Mouse (Mus musculus): Measurements from ENCODE around the gene Eps8l3.
A peak's percentile ranks its signal among the peaks of the same experiment; 100 is the strongest.
"Not testable (repeated sequence)": the region's sequence is repeated elsewhere in the genome, so short reads cannot be mapped to it uniquely, and the experiment has no call there.

Eps8l3 gene

GRCm38 (mm10) chr3:107853232-107854181 is 23.5 kb upstream of the Eps8l3 start:
- DNase-seq (ENCODE audit: low spot score), result no peak

- DNase-seq (ENCODE audit: low spot score), result no peak
These were observed 21.7 kb upstream of the Eps8l3 start for GRCm38 (mm10) chr3:107855368-107855767.

- DNase-seq (ENCODE audit: low spot score), result no peak
These were observed 19.4 kb upstream of the Eps8l3 start for GRCm38 (mm10) chr3:107857646-107858045.

GRCm38 (mm10) chr3:107861483-107861882 is 15.5 kb upstream of the Eps8l3 start:
- not testable (repeated sequence) for DNase-seq (ENCODE audit: low spot score)

GRCm38 (mm10) chr3:107862471-107862870 is 14.6 kb upstream of the Eps8l3 start:
- DNase-seq (ENCODE audit: low spot score), result no peak

- no peak for DNase-seq (ENCODE audit: low spot score)
These were observed 13.6 kb upstream of the Eps8l3 start for GRCm38 (mm10) chr3:107863471-107863870.

GRCm38 (mm10) chr3:107863898-107864603 is 13.0 kb upstream of the Eps8l3 start:
- peak; percentile 96 for DNase-seq (ENCODE audit: low spot score)

GRCm38 (mm10) chr3:107865364-107866091 is 11.5 kb upstream of the Eps8l3 start:
- no peak for DNase-seq (ENCODE audit: low spot score)

GRCm38 (mm10) chr3:107867086-107867485 is 9.9 kb upstream of the Eps8l3 start:
- peak; percentile 97 for DNase-seq (ENCODE audit: low spot score)

- DNase-seq (ENCODE audit: low spot score), result no peak
These were observed 8.6 kb upstream of the Eps8l3 start for GRCm38 (mm10) chr3:107868452-107868851.

- no peak for DNase-seq (ENCODE audit: low spot score)
These were observed 7.9 kb upstream of the Eps8l3 start for GRCm38 (mm10) chr3:107869097-107869496.

GRCm38 (mm10) chr3:107869925-107870324 is 7.1 kb upstream of the Eps8l3 start:
- no peak for DNase-seq (ENCODE audit: low spot score)

GRCm38 (mm10) chr3:107873335-107874251 is 3.4 kb upstream of the Eps8l3 start:
- DNase-seq (ENCODE audit: low spot score), result no peak

GRCm38 (mm10) chr3:107875231-107875630 is 1.8 kb upstream of the Eps8l3 start:
- DNase-seq (ENCODE audit: low spot score), result no peak

GRCm38 (mm10) chr3:107877747-107878736 is 1.0 kb downstream of the Eps8l3 start:
- no peak for DNase-seq (ENCODE audit: low spot score)

GRCm38 (mm10) chr3:107887674-107888495 is 10.9 kb downstream of the Eps8l3 start:
- DNase-seq (ENCODE audit: low spot score), result peak; percentile 72

GRCm38 (mm10) chr3:107889236-107889635 is 12.2 kb downstream of the Eps8l3 start:
- not testable (repeated sequence) for DNase-seq (ENCODE audit: low spot score)

- no peak for DNase-seq (ENCODE audit: low spot score)
These were observed 18.2 kb downstream of the Eps8l3 start for GRCm38 (mm10) chr3:107895194-107895719.

Data from layer of hippocampus, adult 9-10 months (tissue).